Mouse (Mus musculus): ENCODE measurements around the gene AC131692.1.

DNA sequence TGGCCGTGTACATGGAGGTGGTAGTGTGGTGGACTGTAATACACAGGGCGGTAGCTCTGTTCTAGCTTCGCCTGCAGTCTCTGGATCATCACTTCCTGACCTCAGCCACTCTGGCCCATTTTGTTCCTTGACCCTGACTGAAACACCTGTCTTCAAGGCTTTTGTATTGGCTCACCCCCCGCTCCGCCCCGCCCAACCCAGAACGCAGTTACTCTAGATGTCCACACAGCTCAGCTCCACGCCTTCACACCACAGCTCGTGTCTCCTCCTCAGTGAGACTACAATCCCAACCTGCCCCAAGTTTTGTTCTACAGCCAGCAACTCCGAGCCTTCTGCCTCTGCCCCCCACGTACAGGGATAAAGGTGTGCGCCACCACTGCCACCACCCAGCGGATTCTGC lies 5.4 kb upstream of the AC131692.1 start:
- TF ChIP-seq POLR2A (IDR thresholded peaks at IDR 0.05; ENCODE audit: insufficient read depth, low read length) (no peak), EP300 (IDR thresholded peaks at IDR 0.05; ENCODE audit: insufficient read depth, low read depth, low read length) (no peak)

All from ES-Bruce4 (cell line).